7 mouse cellular contexts compared by ENCODE assay signal in genomic region chr3:121602082-121602561, GRCm38 (mm10).
DNase-seq lines count a peak whose midpoint lies in the region; ATAC-seq and TF ChIP-seq lines count a peak whose summit lies in the region.

No protein-coding gene starts in this region.

- H3K36me3 ChIP-seq in ES-E14 (ENCODE audit: control insufficient read depth, insufficient read depth, low read length, poor library complexity, severe bottlenecking), result no peaks in the 10 kb centered on the region

- ATAC-seq in inflammation-experienced regulatory T-cells, adult 6 months, result no peak

- H3K9ac ChIP-seq in ES-E14 (ENCODE audit: insufficient read depth, low read depth, low read length, poor library complexity, severe bottlenecking), result peak overlapping the region; percentile 17; the same call in 1 of the 2 replicates

- no peak for DNase-seq in ES-E14 (ENCODE audit: low read depth, low spot score)
- DNase-seq in kidney, adult 11 months, result peak; percentile 18
- DNase-seq in lung, postnatal 14 days, result peak; percentile 53
- no peak for DNase-seq in left cerebral cortex, adult 9 months (ENCODE audit: low spot score in 2 of 2)
- DNase-seq in thymus, postnatal 25 days, result no peak

- peak overlapping the region; percentile 46 for H3K27ac ChIP-seq in ES-E14 (ENCODE audit: insufficient read depth, low read depth, low read length, poor library complexity, severe bottlenecking)
- H3K27ac ChIP-seq in brown adipose tissue, adult 24 weeks (replicated peaks; ENCODE audit: low read depth, low read length), result 0 out of 2 replicates have a peak overlapping the region, but pooled peaks have one; percentile 50

- H3K4me1 ChIP-seq in ES-E14 (ENCODE audit: control insufficient read depth in 2 of 2, insufficient read depth in 2 of 2, low read length in 2 of 2, poor library complexity in 1 of 2), result peaks cover 6 to 21% of the 10 kb centered on the region in 2 experiments; a peak in 3 of 4 replicates
- H3K4me1 ChIP-seq in brown adipose tissue, adult 24 weeks (ENCODE audit: control insufficient read depth, insufficient read depth, insufficient read length, low read length), result no peaks in the 10 kb centered on the region

- in situ Hi-C loops in ES-E14 (cut with MboI; ENCODE audit: low sequenced_read_pairs in 2 of 2, unreplicated experiment in 2 of 2), result no loop called here

- H3K9me3 ChIP-seq in ES-E14 (ENCODE audit: control insufficient read depth, insufficient read depth, low read depth, low read length), result no peaks in the 10 kb centered on the region

- H3K4me3 ChIP-seq in ES-E14 (ENCODE audit: insufficient read depth in 1 of 2, low read depth in 1 of 2, low read length in 2 of 2, poor library complexity in 1 of 2, severe bottlenecking in 1 of 2), result peak overlapping the region in 1 of 2 experiments; percentile 13; a peak in 2 of 4 replicates
- no peak overlapping the region for H3K4me3 ChIP-seq in brown adipose tissue, adult 24 weeks (ENCODE audit: insufficient read depth, low read depth, low read length)

TF ChIP-seq in ES-E14, 5 proteins besides CTCF, POLR2A, EP300 and RAD21:
- TF ChIP-seq ZC3H11A (IDR thresholded peaks at IDR 0.05; ENCODE audit: borderline replicate concordance, low read depth, low read length) (no peak), CHD2 (IDR thresholded peaks at IDR 0.05; ENCODE audit: low read depth, low read length) (peak; percentile 25; the same call in 1 of the 2 replicates), ZNF384 (IDR thresholded peaks at IDR 0.05; ENCODE audit: low read depth, low read length) (peak; percentile 99), MAFK (IDR thresholded peaks at IDR 0.05; ENCODE audit: insufficient read depth, low read depth, low read length) (0 out of 2 replicates have a peak, but pooled peaks have one; percentile 33)

Comparison
In these comparisons a context has a peak if more than half of its experiments do, and no peak if none do; other contexts are left out.
1. DNase-seq: peak in kidney, adult 11 months (single experiment) and lung, postnatal 14 days (single experiment); none in ES-E14 (single experiment), left cerebral cortex, adult 9 months (0 of 2) and thymus, postnatal 25 days (single experiment).